Mouse (Mus musculus): ENCODE data around the gene Brinp2. TPM values are rescaled to one million over a fixed set of nuclear protein-coding genes. Genes with fewer than 3 reads are reported as not detected.
A peak's percentile ranks its signal among the peaks of the same experiment; 100 is the strongest.

The Brinp2 gene
- total RNA-seq, 1 experiment: 1.0 TPM

- peaks cover 0 to 4% of the 10 kb centered on the region in 2 experiments; a peak in 1 of 4 replicates for H3K4me1 ChIP-seq (ENCODE audit: control insufficient read depth in 2 of 2, insufficient read depth in 2 of 2, low read length in 2 of 2, poor library complexity in 1 of 2)
These were observed 30.7 kb upstream of the Brinp2 start for GRCm38 (mm10) chr1:158386781-158387180.

GRCm38 (mm10) chr1:158385311-158385710 is 29.2 kb upstream of the Brinp2 start:
- Histone ChIP-seq H3K9ac (ENCODE audit: insufficient read depth, low read depth, low read length, poor library complexity, severe bottlenecking) (no peak overlapping the region), H3K36me3 (ENCODE audit: control insufficient read depth, insufficient read depth, low read length, poor library complexity, severe bottlenecking) (no peaks in the 10 kb centered on the region), H3K4me1 (ENCODE audit: control insufficient read depth in 2 of 2, insufficient read depth in 2 of 2, low read length in 2 of 2, poor library complexity in 1 of 2) (peaks cover 0 to 4% of the 10 kb centered on the region in 2 experiments; a peak in 1 of 4 replicates), H3K4me3 (ENCODE audit: insufficient read depth in 1 of 2, low read depth in 1 of 2, low read length in 2 of 2, poor library complexity in 1 of 2, severe bottlenecking in 1 of 2) (no peak overlapping the region), H3K9me3 (ENCODE audit: control insufficient read depth, insufficient read depth, low read depth, low read length) (no peaks in the 10 kb centered on the region), H3K27ac (ENCODE audit: insufficient read depth, low read depth, low read length, poor library complexity, severe bottlenecking) (no peak overlapping the region)
- DNase-seq (ENCODE audit: low read depth, low spot score): no peak
- in situ Hi-C loops (cut with MboI; ENCODE audit: low sequenced_read_pairs in 2 of 2, unreplicated experiment in 2 of 2): no loop called here
- TF ChIP-seq CHD2 (IDR thresholded peaks at IDR 0.05; ENCODE audit: low read depth, low read length): no peak
- no peak for TF ChIP-seq MAFK (IDR thresholded peaks at IDR 0.05; ENCODE audit: insufficient read depth, low read depth, low read length)
- no peak for TF ChIP-seq HCFC1 (IDR thresholded peaks at IDR 0.05; ENCODE audit: borderline replicate concordance, insufficient read depth, low read length)
- TF ChIP-seq ZNF384 (IDR thresholded peaks at IDR 0.05; ENCODE audit: low read depth, low read length): no peak
- no peak for TF ChIP-seq ZC3H11A (IDR thresholded peaks at IDR 0.05; ENCODE audit: borderline replicate concordance, low read depth, low read length)

More at GRCm38 (mm10) chr1:158386781-158387180, 30.7 kb upstream of the Brinp2 start:
- no peak overlapping the region for H3K4me3 ChIP-seq (ENCODE audit: insufficient read depth in 1 of 2, low read depth in 1 of 2, low read length in 2 of 2, poor library complexity in 1 of 2, severe bottlenecking in 1 of 2)
- DNase-seq (ENCODE audit: low read depth, low spot score): peak; percentile 11
- H3K27ac ChIP-seq (ENCODE audit: insufficient read depth, low read depth, low read length, poor library complexity, severe bottlenecking): no peak overlapping the region
- H3K36me3 ChIP-seq (ENCODE audit: control insufficient read depth, insufficient read depth, low read length, poor library complexity, severe bottlenecking): no peaks in the 10 kb centered on the region
- no peak overlapping the region for H3K9ac ChIP-seq (ENCODE audit: insufficient read depth, low read depth, low read length, poor library complexity, severe bottlenecking)
- TF ChIP-seq HCFC1 (IDR thresholded peaks at IDR 0.05; ENCODE audit: borderline replicate concordance, insufficient read depth, low read length) (no peak), CHD2 (IDR thresholded peaks at IDR 0.05; ENCODE audit: low read depth, low read length) (no peak), MAFK (IDR thresholded peaks at IDR 0.05; ENCODE audit: insufficient read depth, low read depth, low read length) (peak; percentile 46; the same call in 1 of the 2 replicates)
- no peaks in the 10 kb centered on the region for H3K9me3 ChIP-seq (ENCODE audit: control insufficient read depth, insufficient read depth, low read depth, low read length)
- in situ Hi-C loops (cut with MboI; ENCODE audit: low sequenced_read_pairs in 2 of 2, unreplicated experiment in 2 of 2): no loop called here

GRCm38 (mm10) chr1:158383210-158383609 is 27.1 kb upstream of the Brinp2 start:
- Histone ChIP-seq H3K36me3 (ENCODE audit: control insufficient read depth, insufficient read depth, low read length, poor library complexity, severe bottlenecking) (no peaks in the 10 kb centered on the region), H3K4me1 (ENCODE audit: control insufficient read depth in 2 of 2, insufficient read depth in 2 of 2, low read length in 2 of 2, poor library complexity in 1 of 2) (peaks cover 0 to 4% of the 10 kb centered on the region in 2 experiments; a peak in 1 of 4 replicates), H3K9me3 (ENCODE audit: control insufficient read depth, insufficient read depth, low read depth, low read length) (no peaks in the 10 kb centered on the region), H3K4me3 (ENCODE audit: insufficient read depth in 1 of 2, low read depth in 1 of 2, low read length in 2 of 2, poor library complexity in 1 of 2, severe bottlenecking in 1 of 2) (no peak overlapping the region), H3K27ac (ENCODE audit: insufficient read depth, low read depth, low read length, poor library complexity, severe bottlenecking) (no peak overlapping the region), H3K9ac (ENCODE audit: insufficient read depth, low read depth, low read length, poor library complexity, severe bottlenecking) (no peak overlapping the region)
- no peak for DNase-seq (ENCODE audit: low read depth, low spot score)
- in situ Hi-C loops (cut with MboI; ENCODE audit: low sequenced_read_pairs in 2 of 2, unreplicated experiment in 2 of 2): no loop called here
- TF ChIP-seq HCFC1 (IDR thresholded peaks at IDR 0.05; ENCODE audit: borderline replicate concordance, insufficient read depth, low read length) (no peak), CHD2 (IDR thresholded peaks at IDR 0.05; ENCODE audit: low read depth, low read length) (no peak), ZNF384 (IDR thresholded peaks at IDR 0.05; ENCODE audit: low read depth, low read length) (no peak), ZC3H11A (IDR thresholded peaks at IDR 0.05; ENCODE audit: borderline replicate concordance, low read depth, low read length) (no peak), MAFK (IDR thresholded peaks at IDR 0.05; ENCODE audit: insufficient read depth, low read depth, low read length) (no peak)

GRCm38 (mm10) chr1:158382277-158382676 is 26.2 kb upstream of the Brinp2 start:
- no peaks in the 10 kb centered on the region for H3K36me3 ChIP-seq (ENCODE audit: control insufficient read depth, insufficient read depth, low read length, poor library complexity, severe bottlenecking)
- in situ Hi-C loops (cut with MboI; ENCODE audit: low sequenced_read_pairs in 2 of 2, unreplicated experiment in 2 of 2): no loop called here
- no peak overlapping the region for H3K27ac ChIP-seq (ENCODE audit: insufficient read depth, low read depth, low read length, poor library complexity, severe bottlenecking)
- H3K4me1 ChIP-seq (ENCODE audit: control insufficient read depth in 2 of 2, insufficient read depth in 2 of 2, low read length in 2 of 2, poor library complexity in 1 of 2): peaks cover 0 to 4% of the 10 kb centered on the region in 2 experiments; a peak in 1 of 4 replicates
- no peak for DNase-seq (ENCODE audit: low read depth, low spot score)
- TF ChIP-seq HCFC1 (IDR thresholded peaks at IDR 0.05; ENCODE audit: borderline replicate concordance, insufficient read depth, low read length) (no peak), CHD2 (IDR thresholded peaks at IDR 0.05; ENCODE audit: low read depth, low read length) (no peak), ZC3H11A (IDR thresholded peaks at IDR 0.05; ENCODE audit: borderline replicate concordance, low read depth, low read length) (no peak), MAFK (IDR thresholded peaks at IDR 0.05; ENCODE audit: insufficient read depth, low read depth, low read length) (no peak), ZNF384 (IDR thresholded peaks at IDR 0.05; ENCODE audit: low read depth, low read length) (no peak)
- no peaks in the 10 kb centered on the region for H3K9me3 ChIP-seq (ENCODE audit: control insufficient read depth, insufficient read depth, low read depth, low read length)
- no peak overlapping the region for H3K9ac ChIP-seq (ENCODE audit: insufficient read depth, low read depth, low read length, poor library complexity, severe bottlenecking)
- H3K4me3 ChIP-seq (ENCODE audit: insufficient read depth in 1 of 2, low read depth in 1 of 2, low read length in 2 of 2, poor library complexity in 1 of 2, severe bottlenecking in 1 of 2): no peak overlapping the region

GRCm38 (mm10) chr1:158364461-158364860 is 8.3 kb upstream of the Brinp2 start:
- no peak for TF ChIP-seq ZC3H11A (IDR thresholded peaks at IDR 0.05; ENCODE audit: borderline replicate concordance, low read depth, low read length)
- TF ChIP-seq CHD2 (IDR thresholded peaks at IDR 0.05; ENCODE audit: low read depth, low read length): no peak
- no peak for TF ChIP-seq HCFC1 (IDR thresholded peaks at IDR 0.05; ENCODE audit: borderline replicate concordance, insufficient read depth, low read length)
- TF ChIP-seq ZNF384 (IDR thresholded peaks at IDR 0.05; ENCODE audit: low read depth, low read length): no peak
- no peak for TF ChIP-seq MAFK (IDR thresholded peaks at IDR 0.05; ENCODE audit: insufficient read depth, low read depth, low read length)
- Histone ChIP-seq H3K36me3 (ENCODE audit: control insufficient read depth, insufficient read depth, low read length, poor library complexity, severe bottlenecking) (no peaks in the 10 kb centered on the region), H3K27ac (ENCODE audit: insufficient read depth, low read depth, low read length, poor library complexity, severe bottlenecking) (no peak overlapping the region), H3K4me1 (ENCODE audit: control insufficient read depth in 2 of 2, insufficient read depth in 2 of 2, low read length in 2 of 2, poor library complexity in 1 of 2) (peaks cover 0 to 5% of the 10 kb centered on the region in 2 experiments; a peak in 1 of 4 replicates), H3K9me3 (ENCODE audit: control insufficient read depth, insufficient read depth, low read depth, low read length) (no peaks in the 10 kb centered on the region), H3K9ac (ENCODE audit: insufficient read depth, low read depth, low read length, poor library complexity, severe bottlenecking) (no peak overlapping the region), H3K4me3 (ENCODE audit: insufficient read depth in 1 of 2, low read depth in 1 of 2, low read length in 2 of 2, poor library complexity in 1 of 2, severe bottlenecking in 1 of 2) (no peak overlapping the region)
- DNase-seq (ENCODE audit: low read depth, low spot score): no peak
- in situ Hi-C loops (cut with MboI; ENCODE audit: low sequenced_read_pairs in 2 of 2, unreplicated experiment in 2 of 2): no loop called here

Measured in ES-E14 (cell line).